Mouse (Mus musculus): ENCODE results near the gene Mipol1. TPM values are rescaled to one million over a fixed set of nuclear protein-coding genes. Genes with fewer than 3 reads are reported as not detected.

Mipol1 gene
- total RNA-seq (2023) = 1 to 10 TPM in 1 of 2 experiments, under 1 TPM in 1; 0.42 to 1.2 TPM

DNA sequence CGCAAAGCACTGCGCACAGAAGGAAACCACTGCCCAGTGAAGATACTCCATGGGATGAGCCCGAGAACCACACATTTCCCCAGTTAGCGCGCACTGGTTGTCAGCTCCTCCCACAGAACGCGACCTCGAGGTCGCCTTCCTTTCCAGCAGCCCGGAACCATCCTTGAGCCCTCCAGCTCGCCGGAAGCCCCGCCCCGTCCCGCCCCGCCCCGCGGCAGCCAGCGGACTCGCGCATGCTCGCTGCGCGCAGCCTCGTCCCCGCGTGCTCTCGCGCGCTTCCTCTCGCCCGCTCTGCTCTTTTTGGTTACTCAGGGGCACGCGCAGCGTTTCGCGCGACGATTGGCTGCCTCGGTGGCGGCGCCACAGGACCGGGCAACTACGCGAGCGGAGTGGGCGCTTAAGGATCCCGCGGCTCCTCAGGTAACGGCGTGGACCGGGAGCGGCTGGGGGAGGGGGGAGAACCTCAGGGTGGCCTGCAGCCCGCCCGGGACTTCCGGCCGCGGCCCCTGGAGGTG is at the start of gene Mipol1, which contains the start of gene Prps1l3:
TSS of gene Mipol1 (plus strand) at position 236 of the 515 bp plus-strand sequence.
TSS of gene Prps1l3 (plus strand) at position 221 of the 515 bp plus-strand sequence.

DNA sequence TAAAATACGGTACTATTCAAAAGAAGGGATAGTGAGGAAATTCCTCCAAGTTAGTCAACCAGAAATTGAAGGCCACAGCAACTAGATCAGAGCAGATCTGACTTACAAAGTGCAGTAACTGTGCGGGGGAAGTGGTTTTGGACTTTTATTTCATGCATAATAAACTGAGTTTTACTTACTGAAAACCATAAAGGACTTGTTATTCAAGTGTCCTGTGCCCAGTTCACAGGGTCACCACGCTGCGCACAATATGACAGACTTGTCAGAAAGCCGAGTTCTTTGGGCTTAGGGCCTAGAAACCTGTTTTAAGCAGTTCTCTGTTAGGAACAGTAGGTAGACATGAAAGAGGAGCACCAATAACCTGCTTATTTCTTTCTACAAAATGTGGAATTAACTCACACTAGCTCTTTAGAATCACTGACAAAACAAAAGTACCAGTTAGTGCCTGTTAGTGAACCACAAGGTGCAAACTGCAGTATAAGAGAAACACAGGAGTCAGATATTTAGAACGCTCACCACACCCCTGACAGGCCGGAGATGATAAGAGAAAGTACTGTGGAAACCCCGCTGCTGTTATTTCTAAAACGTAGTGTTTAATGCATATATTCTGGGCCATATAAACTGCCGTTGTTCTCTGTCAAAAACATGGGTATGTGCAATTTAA is 32.7 kb upstream of the Mipol1 start, which contains the start of gene Slc25a21:
TSS of gene Slc25a21 (minus strand) at position 110 of the 664 bp plus-strand sequence.

Other genes with a start within 250 kb of the Mipol1 start
- 1 to 10 TPM; 2.0 to 4.2 TPM for gene Slc25a21, start 33.0 kb upstream of the Mipol1 start, total RNA-seq (2023)
- gene Prps1l3, start within 50 bp of the Mipol1 start, total RNA-seq (2023) = 10 to 100 TPM; 15.9 to 16.4 TPM